Mouse (Mus musculus) heart, postnatal 25 days (tissue): Measurements from ENCODE around the gene Olfr1228. TPM values are rescaled to one million over a fixed set of nuclear protein-coding genes. Genes with fewer than 3 reads are reported as not detected.

ENCODE experiments used
- DNase-seq: peaks from one replicate; pipeline ENCODE4 v3.0.0; 2022; ENCODE audit warnings: low spot score
- intact Hi-C: fragments of 180-260 bp; cut with DNase I; formaldehyde crosslinking; loops from one replicate; pipeline ENCODE4 v1.15.1; 2025
- total RNA-seq, 2 experiments: library from RNA; stranded (reverse); gene quantifications; 2 replicates each; pipeline ENCODE4 v1.2.3; 2021

Olfr1228 gene
- not detected for total RNA-seq

DNA sequence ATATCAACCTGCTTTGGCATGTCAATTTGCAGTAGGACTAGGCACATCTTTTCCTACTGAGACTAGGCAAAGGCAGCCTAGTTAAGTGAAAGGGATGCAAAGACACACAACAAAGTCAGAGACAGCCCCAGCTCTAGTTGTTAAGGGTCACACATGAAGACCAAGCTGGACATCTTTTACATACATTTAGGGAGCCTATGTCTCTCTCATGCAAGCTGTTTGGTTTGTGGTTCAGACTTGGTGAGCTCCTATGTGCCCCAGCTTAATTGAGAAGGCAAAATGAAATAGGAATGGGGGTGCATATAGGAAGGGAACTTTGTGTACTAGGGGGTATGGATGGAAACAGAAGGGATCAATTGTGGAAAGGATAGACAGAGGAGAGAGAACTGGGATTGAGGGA lies at the start of gene Olfr1228:
Olfr1228 (minus strand) TSS at position 101 of the 400 bp plus-strand sequence.
- no peak for DNase-seq
- intact Hi-C loops, result no loop called here

DNA sequence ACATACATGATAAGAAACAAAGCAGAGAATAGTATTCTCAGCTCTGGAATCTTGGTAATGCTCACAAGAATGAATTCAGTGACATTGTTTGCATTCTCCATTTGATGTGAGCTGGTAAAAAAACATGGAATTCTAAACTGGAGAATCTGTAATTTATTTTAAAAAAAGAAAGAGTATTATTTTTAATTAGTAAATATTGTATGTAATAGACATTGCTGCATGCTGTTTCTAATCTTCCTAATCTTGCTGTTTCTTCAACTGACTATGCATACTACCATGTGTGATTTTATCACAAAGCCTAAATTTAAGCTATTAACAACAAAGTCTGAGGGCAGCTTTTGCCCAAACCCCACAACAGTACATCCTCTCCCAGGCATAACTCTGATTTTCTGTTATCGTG lies 43.3 kb upstream of the Olfr1228 start, which contains the start of gene Olfr1230:
Olfr1230 (minus strand) TSS at position 101 of the 400 bp plus-strand sequence.
- DNase-seq, result no peak
- intact Hi-C loops, result no loop called here

- intact Hi-C loops, result no loop called here
Observed at GRCm38 (mm10) chr2:89287914-89288313, 34.1 kb upstream of the Olfr1228 start, which contains the start of gene Olfr1229. Olfr1229 (minus strand) TSS chr2:89288014.

DNA sequence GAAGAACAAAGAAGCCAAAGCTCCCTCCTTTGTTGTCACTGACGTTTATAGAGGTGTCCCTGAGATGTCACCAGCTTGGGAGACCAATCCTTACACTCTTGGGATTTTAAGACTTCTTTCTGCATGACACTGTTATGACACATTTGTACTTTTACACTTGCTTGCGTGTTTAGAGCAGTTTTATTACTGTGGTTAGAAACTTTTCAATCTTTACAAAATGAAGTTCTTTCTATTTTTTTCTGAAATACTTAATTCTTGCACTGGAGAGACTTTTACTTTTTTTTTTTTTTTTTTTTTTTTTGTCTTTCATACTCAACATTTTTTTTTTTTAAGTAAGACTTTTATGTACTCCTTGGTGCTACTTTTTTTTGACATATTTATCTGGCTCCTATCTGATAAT lies 53.9 kb downstream of the Olfr1228 start, which contains the start of gene Olfr1226:
Olfr1226 (minus strand) TSS at position 101 of the 400 bp plus-strand sequence.
- no peak for DNase-seq
- intact Hi-C loops, result no loop called here

More at GRCm38 (mm10) chr2:89287914-89288313, 34.1 kb upstream of the Olfr1228 start, which contains the start of gene Olfr1229:
- no peak for DNase-seq

Other genes with a start within 250 kb of the Olfr1228 start
- gene Olfr1215, start 247.1 kb downstream of the Olfr1228 start, total RNA-seq, result not detected
- gene Olfr1216, start 235.7 kb downstream of the Olfr1228 start, total RNA-seq, result not detected
- not detected for gene Olfr1217, start 222.0 kb downstream of the Olfr1228 start, total RNA-seq
- gene Olfr1218, start 192.9 kb downstream of the Olfr1228 start, total RNA-seq, result not detected
- not detected for gene Olfr1219, start 170.5 kb downstream of the Olfr1228 start, total RNA-seq
- not detected for gene Olfr1220, start 147.2 kb downstream of the Olfr1228 start, total RNA-seq
- not detected for gene Olfr1221, start 136.8 kb downstream of the Olfr1228 start, total RNA-seq
- gene Olfr1222, start 121.0 kb downstream of the Olfr1228 start, total RNA-seq, result not detected
- gene Olfr1223, start 102.5 kb downstream of the Olfr1228 start, total RNA-seq, result not detected
- not detected for gene Olfr1224-ps1, start 90.0 kb downstream of the Olfr1228 start, total RNA-seq
- gene Olfr1225, start 79.4 kb downstream of the Olfr1228 start, total RNA-seq, result not detected
- gene Olfr1226, start 54.0 kb downstream of the Olfr1228 start, total RNA-seq, result not detected
- gene Olfr1229, start 34.0 kb upstream of the Olfr1228 start, total RNA-seq, result not detected
- not detected for gene Olfr1230, start 43.2 kb upstream of the Olfr1228 start, total RNA-seq
- gene Olfr1231, start 53.0 kb upstream of the Olfr1228 start, total RNA-seq, result not detected
- gene Olfr1232, start 75.6 kb upstream of the Olfr1228 start, total RNA-seq, result not detected
- not detected for gene Olfr1233, start 88.3 kb upstream of the Olfr1228 start, total RNA-seq
- gene Olfr1234, start 110.8 kb upstream of the Olfr1228 start, total RNA-seq, result not detected
- not detected for gene Olfr1238, start 155.6 kb upstream of the Olfr1228 start, total RNA-seq
- not detected for gene Olfr1239, start 166.3 kb upstream of the Olfr1228 start, total RNA-seq
- gene Olfr1240, start 188.9 kb upstream of the Olfr1228 start, total RNA-seq, result not detected
- not detected for gene Olfr1241, start 233.1 kb upstream of the Olfr1228 start, total RNA-seq
- not detected for gene Olfr1242, start 244.3 kb upstream of the Olfr1228 start, total RNA-seq